ENCODE assay signal across 7 mouse cellular contexts in the genomic region with DNA sequence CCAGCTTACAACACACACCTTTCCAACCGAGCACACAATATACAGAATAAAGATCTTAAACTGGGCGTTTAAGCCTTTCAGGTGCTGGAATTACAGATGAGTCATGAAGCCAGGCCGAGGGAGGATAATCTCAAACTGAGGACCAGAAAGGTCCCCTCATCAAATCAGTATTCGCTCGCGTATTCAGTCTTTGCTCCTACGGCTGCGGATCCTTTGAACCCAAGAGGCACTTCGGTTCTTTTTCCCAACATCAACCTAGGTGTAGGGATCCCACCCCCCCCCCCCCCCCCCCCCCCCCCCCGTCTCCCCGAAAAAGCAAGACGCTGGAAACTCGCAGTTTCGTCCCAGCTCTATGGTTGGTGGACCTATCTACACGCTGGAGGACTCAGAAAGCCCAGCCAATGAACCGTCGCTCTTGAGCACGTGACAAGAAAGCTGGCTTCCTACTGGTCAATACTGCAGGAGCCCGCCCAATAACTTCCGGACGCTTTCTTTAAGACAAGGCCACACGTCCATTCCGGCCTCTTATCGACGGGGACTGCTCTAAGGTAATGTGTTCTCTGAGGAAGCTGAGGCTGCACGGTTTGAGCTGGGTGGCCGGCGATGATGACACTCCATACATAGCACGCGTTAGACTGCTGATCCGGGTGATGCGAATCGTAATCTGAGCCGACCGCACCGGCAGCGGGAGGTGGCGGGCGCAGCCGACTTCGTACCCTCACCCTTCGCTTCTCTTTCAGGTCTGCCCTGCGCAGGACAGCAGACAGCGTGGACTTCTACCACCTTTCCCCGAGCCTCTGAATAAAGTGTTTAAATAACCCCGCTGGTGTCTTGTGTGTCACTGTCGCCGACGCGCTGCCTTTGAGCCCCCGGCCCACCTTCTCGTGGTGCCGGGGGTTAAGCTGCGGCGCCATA. TPM values are rescaled to one million over a fixed set of nuclear protein-coding genes. Genes with fewer than 3 reads are reported as not detected.
A peak's percentile ranks its signal among the peaks of the same experiment; 100 is the strongest.
DNase-seq lines count a peak whose midpoint lies in the region; ATAC-seq lines count a peak whose summit lies in the region.

No protein-coding gene starts in this region.

- peak overlapping the region; percentile 99 for H3K9ac ChIP-seq in embryonic facial prominence, embryonic 12.5 days
- H3K9ac ChIP-seq in limb, embryonic 11.5 days (ENCODE audit: low read length): peak overlapping the region; percentile 100
- peak overlapping the region; percentile 99 for H3K9ac ChIP-seq in midbrain, embryonic 14.5 days (replicated peaks; ENCODE audit: low read length)

- WGBS in embryonic facial prominence, embryonic 12.5 days: under 1% methylated on average over 53 of the region's 55 CpGs
- 1% methylated on average over 50 of the region's 55 CpGs for whole genome bisulfite sequencing in limb, embryonic 11.5 days
- WGBS in midbrain, embryonic 14.5 days: under 1% methylated on average over 53 of the region's 55 CpGs

- H3K4me1 ChIP-seq in embryonic facial prominence, embryonic 12.5 days: 0 out of 2 replicates have a peak, but pooled peaks cover 7% of the 10 kb centered on the region
- H3K4me1 ChIP-seq in limb, embryonic 11.5 days (ENCODE audit: control insufficient read depth, insufficient read depth, low read length): no peaks in the 10 kb centered on the region
- no peaks in the 10 kb centered on the region for H3K4me1 ChIP-seq in midbrain, embryonic 14.5 days (ENCODE audit: control insufficient read depth, insufficient read depth, low read length)

- ATAC-seq in embryonic facial prominence, embryonic 12.5 days (ENCODE audit: insufficient number of reproducible peaks, insufficient read depth, low FRiP score, low TSS enrichment): peak; percentile 96
- ATAC-seq in limb, embryonic 11.5 days (ENCODE audit: insufficient number of reproducible peaks, low FRiP score, low TSS enrichment, low read depth): peak; percentile 97
- peak; percentile 96 for ATAC-seq in midbrain, embryonic 14.5 days (ENCODE audit: low FRiP score, low TSS enrichment)

- no peaks in the 10 kb centered on the region for H3K27me3 ChIP-seq in embryonic facial prominence, embryonic 12.5 days
- no peaks in the 10 kb centered on the region for H3K27me3 ChIP-seq in limb, embryonic 11.5 days (ENCODE audit: control insufficient read depth, insufficient read depth, low read length)
- no peaks in the 10 kb centered on the region for H3K27me3 ChIP-seq in midbrain, embryonic 14.5 days (ENCODE audit: control insufficient read depth, insufficient read depth, low read length)

- no peaks in the 10 kb centered on the region for H3K36me3 ChIP-seq in embryonic facial prominence, embryonic 12.5 days
- no peaks in the 10 kb centered on the region for H3K36me3 ChIP-seq in limb, embryonic 11.5 days (ENCODE audit: control insufficient read depth, insufficient read depth, low read length)
- peaks cover 3% of the 10 kb centered on the region; the same call in 1 of the 2 replicates for H3K36me3 ChIP-seq in midbrain, embryonic 14.5 days (ENCODE audit: control insufficient read depth, insufficient read depth, low read length)

- no peaks in the 10 kb centered on the region for H3K9me3 ChIP-seq in embryonic facial prominence, embryonic 12.5 days
- no peaks in the 10 kb centered on the region for H3K9me3 ChIP-seq in limb, embryonic 11.5 days (ENCODE audit: control insufficient read depth, low read length)
- no peaks in the 10 kb centered on the region for H3K9me3 ChIP-seq in midbrain, embryonic 14.5 days (ENCODE audit: control insufficient read depth, low read length)

- peak overlapping the region; percentile 99 for H3K27ac ChIP-seq in embryonic facial prominence, embryonic 12.5 days
- H3K27ac ChIP-seq in limb, embryonic 11.5 days (replicated peaks; ENCODE audit: low read depth, low read length): peak overlapping the region; percentile 99
- peak overlapping the region; percentile 97 for H3K27ac ChIP-seq in midbrain, embryonic 14.5 days (replicated peaks; ENCODE audit: low read depth, low read length)

- peak overlapping the region; percentile 82 for H3K4me3 ChIP-seq in embryonic facial prominence, embryonic 12.5 days
- H3K4me3 ChIP-seq in limb, embryonic 11.5 days (ENCODE audit: low read depth, low read length): peak overlapping the region; percentile 94
- peak overlapping the region; percentile 94 for H3K4me3 ChIP-seq in midbrain, embryonic 14.5 days (replicated peaks; ENCODE audit: low read depth, low read length)

- DNase-seq in adrenal gland, postnatal 25 days: peak; percentile 87
- DNase-seq in heart, adult 11 months: peak; percentile 100
- peak; percentile 94 for DNase-seq in kidney, adult 18-20 months
- peak; percentile 93 for DNase-seq in limb, embryonic 11.5 days (ENCODE audit: low spot score)
- DNase-seq in midbrain, embryonic 14.5 days: peak; percentile 98
- peak; percentile 86 for DNase-seq in spleen, adult 18-20 months

- H3K4me2 ChIP-seq in embryonic facial prominence, embryonic 12.5 days (replicated peaks): peak overlapping the region; percentile 72
- H3K4me2 ChIP-seq in limb, embryonic 11.5 days (ENCODE audit: low read depth, severe bottlenecking): peak overlapping the region; percentile 65
- H3K4me2 ChIP-seq in midbrain, embryonic 14.5 days (ENCODE audit: low read length): peak overlapping the region; percentile 79

RNA-seq across cellular contexts. Expression of gene Ern1, which starts 13.0 kb away (rescaled TPM):
- 107 and 122 TPM in 2 replicates for total RNA-seq in adrenal gland, postnatal 25 days (2021)
- 6.4 and 8.1 TPM in 2 replicates for polyA plus RNA-seq in embryonic facial prominence, embryonic 12.5 days (2016; fragmentation: Nextera tagmentation; extraction: Ambion mirVana)
- polyA plus RNA-seq in limb, embryonic 11.5 days (2014; fragmentation: Nextera tagmentation; extraction: Ambion mirVana): 6.3 and 6.9 TPM in 2 replicates
- 5.5 and 6.6 TPM in 2 replicates for polyA plus RNA-seq in midbrain, embryonic 14.5 days (2014; fragmentation: Nextera tagmentation; extraction: Ambion mirVana)

Comparison
In these comparisons a context has a peak if more than half of its experiments do, and no peak if none do; other contexts are left out.
1. Peak in every context shown above with its lines: DNase-seq, ATAC-seq, H3K4me3 ChIP-seq and H3K27ac ChIP-seq.